Mouse (Mus musculus): ENCODE data around the gene Klhl26. TPM values are rescaled to one million over a fixed set of nuclear protein-coding genes. Genes with fewer than 3 reads are reported as not detected.

The Klhl26 gene
- polyA plus RNA-seq, 1 experiment from 2014 or later = 19.0 TPM

DNA sequence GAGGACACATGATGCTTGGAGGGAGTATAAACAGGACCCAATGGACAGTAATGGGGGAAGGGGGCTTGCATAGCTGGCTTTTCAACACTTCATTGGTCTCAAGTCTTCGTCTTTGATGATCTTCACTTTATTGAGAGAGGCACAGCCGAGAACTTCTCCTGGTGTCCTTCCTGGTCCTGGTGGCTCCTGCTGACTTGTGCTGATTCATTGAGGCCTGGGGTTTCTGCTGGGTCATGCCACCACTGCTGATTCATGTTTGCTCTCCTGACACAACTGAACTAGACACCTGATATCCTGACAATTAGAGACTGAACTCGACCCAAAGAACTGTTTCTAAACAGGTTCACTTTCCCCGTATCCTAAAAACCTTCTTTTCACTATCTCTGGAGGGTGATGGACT is 33.4 kb downstream of the Klhl26 start:
- TF ChIP-seq CTCF (IDR thresholded peaks at IDR 0.05) = no peak
- TF ChIP-seq EP300 (IDR thresholded peaks at IDR 0.05) = no peak
- H3K9ac ChIP-seq (replicated peaks; ENCODE audit: low read depth) = no peak overlapping the region
- H3K27ac ChIP-seq (ENCODE audit: low read length) = no peak overlapping the region
- H3K27me3 ChIP-seq (replicated peaks; ENCODE audit: insufficient read depth, low read length) = no peaks in the 10 kb centered on the region
- 74% methylated on average over 4 of the region's 4 CpGs for WGBS
- no peaks in the 10 kb centered on the region for H3K36me3 ChIP-seq (ENCODE audit: insufficient read depth, low read length)
- no peak overlapping the region for H3K4me3 ChIP-seq (ENCODE audit: low read depth, low read length)
- DNase-seq (ENCODE audit: low spot score) (no peak), ATAC-seq (no peak)
- H3K4me2 ChIP-seq (replicated peaks; ENCODE audit: low read depth, low read length) = no peak overlapping the region
- H3K9me3 ChIP-seq (ENCODE audit: low read length) = no peaks in the 10 kb centered on the region
- H3K4me1 ChIP-seq (ENCODE audit: insufficient read depth, low read depth, low read length) = peaks cover 6% of the 10 kb centered on the region; the same call in 1 of the 2 replicates

- Histone ChIP-seq H3K9me3 (ENCODE audit: low read length) (no peaks in the 10 kb centered on the region), H3K36me3 (ENCODE audit: insufficient read depth, low read length) (no peaks in the 10 kb centered on the region), H3K9ac (replicated peaks; ENCODE audit: low read depth) (no peak overlapping the region), H3K27ac (ENCODE audit: low read length) (no peak overlapping the region), H3K4me1 (ENCODE audit: insufficient read depth, low read depth, low read length) (peaks cover 6% of the 10 kb centered on the region; the same call in 1 of the 2 replicates), H3K4me2 (replicated peaks; ENCODE audit: low read depth, low read length) (no peak overlapping the region), H3K4me3 (ENCODE audit: low read depth, low read length) (no peak overlapping the region), H3K27me3 (replicated peaks; ENCODE audit: insufficient read depth, low read length) (no peaks in the 10 kb centered on the region)
- ATAC-seq (no peak), DNase-seq (ENCODE audit: low spot score) (no peak)
- TF ChIP-seq EP300 (IDR thresholded peaks at IDR 0.05) = no peak
- no peak for TF ChIP-seq CTCF (IDR thresholded peaks at IDR 0.05)
- 57% methylated on average over 3 of the region's 3 CpGs for WGBS
Measured at GRCm38 (mm10) chr8:70441565-70441964, 35.2 kb downstream of the Klhl26 start.

GRCm38 (mm10) chr8:70440246-70440645 is 36.5 kb downstream of the Klhl26 start:
- DNase-seq (ENCODE audit: low spot score) (no peak), ATAC-seq (no peak)
- Histone ChIP-seq H3K4me1 (ENCODE audit: insufficient read depth, low read depth, low read length) (peaks cover 6% of the 10 kb centered on the region; the same call in 1 of the 2 replicates), H3K27ac (ENCODE audit: low read length) (no peak overlapping the region), H3K9ac (replicated peaks; ENCODE audit: low read depth) (no peak overlapping the region), H3K4me2 (replicated peaks; ENCODE audit: low read depth, low read length) (no peak overlapping the region), H3K9me3 (ENCODE audit: low read length) (no peaks in the 10 kb centered on the region), H3K27me3 (replicated peaks; ENCODE audit: insufficient read depth, low read length) (no peaks in the 10 kb centered on the region), H3K4me3 (ENCODE audit: low read depth, low read length) (no peak overlapping the region), H3K36me3 (ENCODE audit: insufficient read depth, low read length) (no peaks in the 10 kb centered on the region)
- WGBS = 47% methylated on average over 3 of the region's 3 CpGs
- TF ChIP-seq EP300 (IDR thresholded peaks at IDR 0.05) = no peak
- TF ChIP-seq CTCF (IDR thresholded peaks at IDR 0.05) = peak; percentile 25; the same call in 1 of the 2 replicates

DNA sequence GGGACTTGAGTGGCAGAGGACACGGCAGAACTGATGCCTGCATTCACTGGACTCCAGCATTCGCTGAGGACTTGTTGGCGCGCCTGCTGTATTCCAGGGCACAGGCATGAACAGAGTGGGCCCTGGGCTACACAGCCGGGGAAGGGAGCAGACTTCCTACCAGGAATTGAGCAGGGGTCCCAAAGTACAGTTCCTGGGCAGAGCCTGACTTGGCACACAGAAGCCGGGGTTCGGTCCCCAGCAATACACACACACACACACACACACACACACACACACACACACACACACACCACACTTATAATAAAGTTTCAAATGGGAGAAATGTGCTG is 37.0 kb downstream of the Klhl26 start:
- peak overlapping the region; percentile 63 for H3K4me3 ChIP-seq (ENCODE audit: low read depth, low read length)
- 5% methylated on average over 7 of the region's 7 CpGs for WGBS
- no peak for TF ChIP-seq EP300 (IDR thresholded peaks at IDR 0.05)
- no peak for TF ChIP-seq CTCF (IDR thresholded peaks at IDR 0.05)
- no peaks in the 10 kb centered on the region for H3K36me3 ChIP-seq (ENCODE audit: insufficient read depth, low read length)
- peak overlapping the region; percentile 59 for H3K4me2 ChIP-seq (replicated peaks; ENCODE audit: low read depth, low read length)
- no peak overlapping the region for H3K27ac ChIP-seq (ENCODE audit: low read length)
- no peaks in the 10 kb centered on the region for H3K9me3 ChIP-seq (ENCODE audit: low read length)
- H3K27me3 ChIP-seq (replicated peaks; ENCODE audit: insufficient read depth, low read length) = no peaks in the 10 kb centered on the region
- H3K4me1 ChIP-seq (ENCODE audit: insufficient read depth, low read depth, low read length) = peaks cover 6% of the 10 kb centered on the region; the same call in 1 of the 2 replicates
- DNase-seq (ENCODE audit: low spot score) = no peak
- ATAC-seq = no peak
- H3K9ac ChIP-seq (replicated peaks; ENCODE audit: low read depth) = no peak overlapping the region

DNA sequence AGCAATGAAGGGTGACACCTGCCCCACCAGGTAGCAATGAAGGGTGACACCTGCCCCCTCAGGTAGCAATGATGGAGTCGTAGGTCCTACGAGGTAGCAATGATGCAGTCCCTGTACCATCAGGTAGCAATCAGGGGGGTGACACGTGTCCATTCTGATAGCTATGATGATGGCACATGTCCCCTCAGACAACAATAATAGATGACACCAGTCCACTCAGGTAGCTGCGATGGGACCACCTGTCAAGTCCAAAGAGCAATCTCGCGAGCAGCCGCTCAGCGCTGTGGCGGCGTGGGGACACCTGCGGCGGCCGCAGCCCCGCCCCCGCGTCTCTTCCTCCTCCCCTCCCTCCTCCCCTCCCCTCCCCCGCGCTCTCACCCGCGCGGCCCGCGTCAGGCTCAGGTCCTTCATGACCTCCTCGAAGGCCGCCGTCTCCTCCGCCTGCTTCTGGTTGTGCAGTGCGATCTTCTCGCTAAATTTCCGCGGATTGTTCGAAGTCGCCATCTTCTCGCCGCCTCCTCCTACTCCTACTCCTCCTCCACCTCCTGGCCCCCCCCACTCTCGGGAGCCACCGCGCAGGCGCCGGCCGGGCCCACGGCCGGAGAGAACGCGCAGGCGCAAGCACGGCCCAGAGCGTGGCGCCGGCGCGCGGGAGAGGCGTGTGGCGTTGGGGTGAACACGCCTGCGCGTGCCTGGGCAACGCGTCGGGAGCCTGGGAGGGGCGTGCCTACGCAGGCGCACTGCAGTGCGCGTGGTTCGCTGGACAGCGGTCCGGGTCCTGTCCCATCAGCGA is 37.5 kb downstream of the Klhl26 start, which contains the start of gene Crtc1:
Crtc1 (minus strand) TSS at position 525 of the 793 bp plus-strand sequence.
- DNase-seq (ENCODE audit: low spot score) = peak; percentile 99
- Histone ChIP-seq H3K4me3 (ENCODE audit: low read depth, low read length) (peak within 1 kb of the TSS; percentile 63), H3K4me2 (replicated peaks; ENCODE audit: low read depth, low read length) (peak within 1 kb of the TSS; percentile 84), H3K27me3 (replicated peaks; ENCODE audit: insufficient read depth, low read length) (no peaks in the 10 kb centered on the region), H3K36me3 (ENCODE audit: insufficient read depth, low read length) (no peaks in the 10 kb centered on the region), H3K9ac (replicated peaks; ENCODE audit: low read depth) (peak within 1 kb of the TSS; percentile 44), H3K9me3 (ENCODE audit: low read length) (no peaks in the 10 kb centered on the region), H3K27ac (ENCODE audit: low read length) (no peak within 1 kb of the TSS), H3K4me1 (ENCODE audit: insufficient read depth, low read depth, low read length) (peaks cover 6% of the 10 kb centered on the region; the same call in 1 of the 2 replicates)
- peak; percentile 99 for ATAC-seq
- TF ChIP-seq CTCF (IDR thresholded peaks at IDR 0.05) (peak; percentile 18; the same call in 1 of the 2 replicates), EP300 (IDR thresholded peaks at IDR 0.05) (no peak)
- under 1% methylated on average over 52 of the region's 70 CpGs for WGBS

DNA sequence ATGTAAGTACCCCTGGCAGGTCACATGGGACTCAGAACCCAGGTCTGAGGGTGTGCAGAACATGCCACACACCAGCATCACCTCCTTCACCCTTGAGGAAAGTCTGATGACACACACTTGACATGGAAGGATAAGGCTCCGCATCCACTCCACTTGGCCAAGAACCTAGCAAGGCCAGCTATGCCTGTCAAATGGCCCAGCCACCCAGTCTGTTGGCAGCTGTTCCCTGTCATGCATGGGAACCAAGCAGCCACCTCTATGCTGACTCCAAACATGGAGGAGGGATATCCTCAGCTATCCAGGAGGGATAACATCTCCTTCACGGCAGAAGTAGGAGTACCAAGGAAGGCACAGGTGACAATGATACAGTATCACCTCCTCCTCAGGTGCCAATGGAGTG is 38.3 kb downstream of the Klhl26 start:
- WGBS = 89% methylated on average over 2 of the region's 2 CpGs
- H3K4me3 ChIP-seq (ENCODE audit: low read depth, low read length) = no peak overlapping the region
- DNase-seq (ENCODE audit: low spot score) = peak; percentile 21
- peaks cover 6% of the 10 kb centered on the region; the same call in 1 of the 2 replicates for H3K4me1 ChIP-seq (ENCODE audit: insufficient read depth, low read depth, low read length)
- no peak for ATAC-seq
- no peak overlapping the region for H3K9ac ChIP-seq (replicated peaks; ENCODE audit: low read depth)
- no peaks in the 10 kb centered on the region for H3K9me3 ChIP-seq (ENCODE audit: low read length)
- no peak overlapping the region for H3K27ac ChIP-seq (ENCODE audit: low read length)
- H3K4me2 ChIP-seq (replicated peaks; ENCODE audit: low read depth, low read length) = peak overlapping the region; percentile 84; the same call in 1 of the 2 replicates
- no peaks in the 10 kb centered on the region for H3K36me3 ChIP-seq (ENCODE audit: insufficient read depth, low read length)
- no peaks in the 10 kb centered on the region for H3K27me3 ChIP-seq (replicated peaks; ENCODE audit: insufficient read depth, low read length)
- TF ChIP-seq CTCF (IDR thresholded peaks at IDR 0.05) = no peak
